ENCODE assay signal across 28 mouse cellular contexts in the genomic region with DNA sequence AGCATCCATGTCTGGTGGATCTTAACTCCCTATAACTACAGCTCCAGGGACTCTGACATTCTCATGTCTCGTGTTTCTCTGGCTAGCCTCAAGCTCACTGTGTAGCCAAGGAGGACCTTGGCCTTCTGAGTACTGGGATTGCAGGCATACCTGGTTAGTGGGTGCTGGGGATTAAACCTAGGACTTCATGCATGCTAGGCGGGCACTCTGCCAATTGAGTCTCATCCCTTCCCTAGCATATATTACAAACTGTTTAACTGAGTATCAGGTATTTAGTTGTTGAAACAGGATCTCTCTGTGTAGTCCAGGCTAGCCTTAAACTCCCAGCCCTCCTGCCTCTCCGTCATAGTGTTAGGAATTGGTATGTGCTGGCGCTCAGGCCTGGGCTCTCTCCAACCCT. TPM values are rescaled to one million over a fixed set of nuclear protein-coding genes. Genes with fewer than 3 reads are reported as not detected.
DNase-seq lines count a peak whose midpoint lies in the region; ATAC-seq lines count a peak whose summit lies in the region.
"Had no signal": no experiment of that assay in that cellular context is flagged by ENCODE, and none has a peak within 500 bp of the region (broad histone marks: within the 10 kb centered on the region; RNA-seq: fewer than 3 reads in every experiment).

No protein-coding gene starts in this region.

- H3K36me3 ChIP-seq in kidney, embryonic 16.5 days (ENCODE audit: insufficient read depth, low read length) = peaks cover 40% of the 10 kb centered on the region
- peaks cover 14% of the 10 kb centered on the region for H3K36me3 ChIP-seq in midbrain, embryonic 11.5 days (ENCODE audit: control insufficient read depth, insufficient read depth, low read length)
- no peaks in the 10 kb centered on the region for H3K36me3 ChIP-seq in midbrain, embryonic 15.5 days (replicated peaks)
- H3K36me3 ChIP-seq: hindbrain, embryonic 15.5 days had no signal

- H3K4me2 ChIP-seq in kidney, embryonic 16.5 days (replicated peaks; ENCODE audit: low read depth, low read length) = no peak overlapping the region
- no peak overlapping the region for H3K4me2 ChIP-seq in midbrain, embryonic 11.5 days
- no peak overlapping the region for H3K4me2 ChIP-seq in midbrain, embryonic 15.5 days
- H3K4me2 ChIP-seq: embryonic facial prominence, embryonic 13.5 days; forebrain, embryonic 12.5 days; forebrain, embryonic 15.5 days; heart, embryonic 13.5 days; hindbrain, embryonic 12.5 days; hindbrain, embryonic 15.5 days had no signal

- H3K4me3 ChIP-seq in kidney, embryonic 16.5 days (ENCODE audit: low read length) = no peak overlapping the region
- H3K4me3 ChIP-seq in midbrain, embryonic 11.5 days (ENCODE audit: low read depth, low read length) = no peak overlapping the region
- H3K4me3 ChIP-seq in midbrain, embryonic 15.5 days = no peak overlapping the region
- H3K4me3 ChIP-seq: embryonic facial prominence, embryonic 10.5 days; embryonic facial prominence, embryonic 13.5 days; erythroblast, embryonic 14.5 days; forebrain, embryonic 12.5 days; forebrain, embryonic 15.5 days; heart, embryonic 10.5 days; heart, embryonic 13.5 days; hindbrain, embryonic 12.5 days; hindbrain, embryonic 15.5 days had no signal

- H3K9me3 ChIP-seq in kidney, embryonic 16.5 days (ENCODE audit: low read length) = no peaks in the 10 kb centered on the region
- H3K9me3 ChIP-seq in midbrain, embryonic 11.5 days (ENCODE audit: control insufficient read depth, low read length) = no peaks in the 10 kb centered on the region
- no peaks in the 10 kb centered on the region for H3K9me3 ChIP-seq in midbrain, embryonic 15.5 days
- H3K9me3 ChIP-seq: embryonic facial prominence, embryonic 10.5 days; embryonic facial prominence, embryonic 13.5 days; forebrain, embryonic 12.5 days; forebrain, embryonic 15.5 days; heart, embryonic 10.5 days; heart, embryonic 13.5 days; hindbrain, embryonic 12.5 days; hindbrain, embryonic 15.5 days had no signal

- H3K4me1 ChIP-seq in kidney, embryonic 16.5 days (ENCODE audit: insufficient read depth, low read length) = no peaks in the 10 kb centered on the region
- H3K4me1 ChIP-seq in midbrain, embryonic 11.5 days (ENCODE audit: control insufficient read depth, insufficient read depth, low read length) = no peaks in the 10 kb centered on the region
- H3K4me1 ChIP-seq in midbrain, embryonic 15.5 days = no peaks in the 10 kb centered on the region
- H3K4me1 ChIP-seq: embryonic facial prominence, embryonic 10.5 days; embryonic facial prominence, embryonic 13.5 days; forebrain, embryonic 12.5 days; forebrain, embryonic 15.5 days; heart, embryonic 10.5 days; heart, embryonic 13.5 days; hindbrain, embryonic 12.5 days; hindbrain, embryonic 15.5 days had no signal

- H3K9ac ChIP-seq in kidney, embryonic 16.5 days (replicated peaks; ENCODE audit: low read length) = no peak overlapping the region
- no peak overlapping the region for H3K9ac ChIP-seq in midbrain, embryonic 11.5 days (ENCODE audit: low read length)
- H3K9ac ChIP-seq in midbrain, embryonic 15.5 days = no peak overlapping the region
- H3K9ac ChIP-seq: embryonic facial prominence, embryonic 13.5 days; forebrain, embryonic 12.5 days; forebrain, embryonic 15.5 days; heart, embryonic 13.5 days; hindbrain, embryonic 12.5 days; hindbrain, embryonic 15.5 days had no signal

- ATAC-seq in kidney, embryonic 16.5 days (ENCODE audit: low FRiP score, low TSS enrichment) = no peak
- no peak for ATAC-seq in midbrain, embryonic 11.5 days (ENCODE audit: low FRiP score)
- ATAC-seq in midbrain, embryonic 15.5 days (replicated peaks) = no peak
- ATAC-seq in CD4-positive, CD25-positive, alpha-beta regulatory T cell, adult 4 months = no peak
- ATAC-seq: activated CD4-positive, CD25-positive, alpha-beta regulatory T cell, adult 4 months; forebrain, embryonic 15.5 days had no signal

- no peaks in the 10 kb centered on the region for H3K27me3 ChIP-seq in kidney, embryonic 16.5 days (ENCODE audit: insufficient read depth, low read length)
- H3K27me3 ChIP-seq in midbrain, embryonic 11.5 days (ENCODE audit: control insufficient read depth, insufficient read depth, low read length) = no peaks in the 10 kb centered on the region
- no peaks in the 10 kb centered on the region for H3K27me3 ChIP-seq in midbrain, embryonic 15.5 days (replicated peaks)
- H3K27me3 ChIP-seq: embryonic facial prominence, embryonic 13.5 days; forebrain, embryonic 12.5 days; forebrain, embryonic 15.5 days; heart, embryonic 13.5 days; hindbrain, embryonic 12.5 days; hindbrain, embryonic 15.5 days had no signal

- peak; percentile 11 for DNase-seq in kidney, adult 18-20 months
- DNase-seq in midbrain, embryonic 11.5 days (ENCODE audit: low spot score, missing footprints) = peak; percentile 53
- peak; percentile 36 to 38 for DNase-seq in kidney, postnatal 36 days
- no peak for DNase-seq in heart, postnatal 25 days (ENCODE audit: low spot score)
- DNase-seq: adrenal gland, adult 8-10 months; adrenal gland, postnatal 25 days; B cell, adult 2 months; cerebellum, adult 11-12 months; cerebellum, adult 8-10 months; cerebellum, postnatal 36 days; embryo, embryonic 11 days; gastrocnemius, postnatal 25 days; heart, adult 18-20 months; heart, postnatal 14 days had no signal

- H3K27ac ChIP-seq in kidney, embryonic 16.5 days (ENCODE audit: low read length) = no peak overlapping the region
- H3K27ac ChIP-seq in midbrain, embryonic 11.5 days (ENCODE audit: low read depth, low read length) = no peak overlapping the region
- H3K27ac ChIP-seq in midbrain, embryonic 15.5 days = no peak overlapping the region
- H3K27ac ChIP-seq: embryonic facial prominence, embryonic 10.5 days; embryonic facial prominence, embryonic 13.5 days; forebrain, embryonic 12.5 days; forebrain, embryonic 15.5 days; heart, embryonic 10.5 days; heart, embryonic 13.5 days; hindbrain, embryonic 12.5 days; hindbrain, embryonic 15.5 days had no signal

- WGBS in kidney, embryonic 16.5 days = 94% methylated on average over 4 of the region's 4 CpGs
- WGBS in midbrain, embryonic 11.5 days = 91% methylated on average over 4 of the region's 4 CpGs
- 97% methylated on average over 4 of the region's 4 CpGs for WGBS in midbrain, embryonic 15.5 days

- intact Hi-C loops in heart, postnatal 25 days (cut with DNase I) = no loop called here

RNA-seq across cellular contexts. Expression of a gene that starts 10.5 kb away (rescaled TPM):
- 33.8 and 37.2 TPM in 2 replicates for polyA plus RNA-seq in kidney, embryonic 16.5 days (2015; fragmentation: Nextera tagmentation; extraction: Ambion mirVana)
- polyA plus RNA-seq in midbrain, embryonic 11.5 days (2014; fragmentation: Nextera tagmentation; extraction: Ambion mirVana) = 50.4 and 54.4 TPM in 2 replicates
- 5.7 and 6.2 TPM in 2 replicates for polyA plus RNA-seq in midbrain, embryonic 15.5 days (2015; fragmentation: Nextera tagmentation; extraction: Ambion mirVana)
- total RNA-seq in heart, postnatal 25 days (2021) = 1 to 10 TPM in 1 of 2 experiments, under 1 TPM in 1; 0.64 to 1.1 TPM
- polyA plus RNA-seq in CD4-positive, CD25-positive, alpha-beta regulatory T cell, adult 4 months (2017; shearing (Covaris generic)) = 1 to 10 TPM; 3.3 to 4.1 TPM

RNA-seq across cellular contexts. Expression of a gene that starts 34.0 kb away (rescaled TPM):
- 1.5 TPM in 2 replicates for polyA plus RNA-seq in kidney, embryonic 16.5 days (2015; fragmentation: Nextera tagmentation; extraction: Ambion mirVana)
- polyA plus RNA-seq in midbrain, embryonic 11.5 days (2014; fragmentation: Nextera tagmentation; extraction: Ambion mirVana) = 3.0 and 3.6 TPM in 2 replicates
- polyA plus RNA-seq in midbrain, embryonic 15.5 days (2015; fragmentation: Nextera tagmentation; extraction: Ambion mirVana) = 10.2 and 10.9 TPM in 2 replicates
- 1 to 10 TPM; 7.5 to 7.9 TPM for total RNA-seq in heart, postnatal 25 days (2021)
- under 1 TPM in 1 of 2 experiments, not detected in 1; 0.09 TPM for polyA plus RNA-seq in CD4-positive, CD25-positive, alpha-beta regulatory T cell, adult 4 months (2017; shearing (Covaris generic))
- polyA plus RNA-seq: erythroblast, embryonic 14.5 days had no signal

RNA-seq across cellular contexts. Expression of a gene that starts 42.4 kb away (rescaled TPM):
- 1.5 and 2.2 TPM in 2 replicates for polyA plus RNA-seq in kidney, embryonic 16.5 days (2015; fragmentation: Nextera tagmentation; extraction: Ambion mirVana)
- 1.6 and 1.7 TPM in 2 replicates for polyA plus RNA-seq in midbrain, embryonic 11.5 days (2014; fragmentation: Nextera tagmentation; extraction: Ambion mirVana)
- 16.3 and 16.6 TPM in 2 replicates for polyA plus RNA-seq in midbrain, embryonic 15.5 days (2015; fragmentation: Nextera tagmentation; extraction: Ambion mirVana)
- total RNA-seq in heart, postnatal 25 days (2021) = 10 to 100 TPM in 1 of 2 experiments, 1 to 10 TPM in 1; 9.9 to 11.3 TPM
- polyA plus RNA-seq in CD4-positive, CD25-positive, alpha-beta regulatory T cell, adult 4 months (2017; shearing (Covaris generic)) = under 1 TPM; 0.36 to 0.82 TPM
- total RNA-seq: MEL had no signal
- polyA plus RNA-seq: erythroblast, embryonic 14.5 days had no signal
